Mouse (Mus musculus) mouse embryonic stem cell (cell line): ENCODE results near the gene Cers6.

ENCODE experiments used
- in situ Hi-C, 2 experiments: fragments of 300-500 bp; cut with MboI; formaldehyde crosslinking; loops; 1 replicate in 1 of 2; 3 replicates in 1 of 2; pipeline ENCODE4 v1.14.3; 2019 to 2020; ENCODE audit warnings: low sequenced_read_pairs in 2 of 2, low pct_unique_long_range_greater_than_20kb in 1 of 2, mixed read lengths in 1 of 2; ENCODE audit not compliant: unreplicated experiment in 1 of 2

Gene Cers6

DNA sequence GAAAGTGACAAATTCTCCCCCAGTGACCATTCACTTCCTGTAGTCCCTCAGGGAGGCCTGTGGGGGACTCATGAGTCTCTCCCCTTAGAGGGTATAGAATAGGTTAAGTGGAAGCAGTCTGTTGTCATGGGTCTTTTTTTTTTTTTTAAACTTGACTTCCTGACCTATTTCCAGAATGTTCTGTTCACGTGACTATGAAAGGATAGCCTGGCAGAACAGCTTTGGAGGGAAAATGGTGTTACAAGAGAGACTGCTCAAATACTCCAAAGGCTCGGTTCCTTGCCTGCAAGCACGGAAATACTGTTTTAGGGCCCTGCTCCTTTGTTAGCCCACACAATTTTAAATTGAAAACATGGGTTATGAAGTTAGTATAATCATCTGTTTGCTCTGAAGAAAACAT, 121.7 kb downstream of the Cers6 start:
- in situ Hi-C loops, result no loop called here

DNA sequence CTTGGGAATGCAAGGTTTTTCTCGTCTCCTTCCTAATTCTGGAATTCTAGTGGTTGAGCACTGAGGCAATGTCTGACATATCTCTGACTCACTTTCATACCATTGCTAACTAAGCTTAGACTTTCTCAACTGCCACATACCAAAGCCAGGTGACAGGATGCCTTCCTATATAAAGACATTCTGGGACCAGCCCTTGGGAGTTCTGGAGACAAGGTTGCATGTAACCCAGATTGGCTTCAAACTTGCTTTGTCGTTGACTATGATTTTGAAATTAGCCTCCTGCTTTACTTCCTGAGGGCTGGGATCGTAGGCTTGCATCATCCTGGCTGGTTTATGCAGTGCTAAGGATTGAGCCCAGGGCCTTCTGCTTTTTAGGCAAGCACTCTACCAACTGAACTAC, 122.2 kb downstream of the Cers6 start:
- in situ Hi-C loops, result no loop called here

DNA sequence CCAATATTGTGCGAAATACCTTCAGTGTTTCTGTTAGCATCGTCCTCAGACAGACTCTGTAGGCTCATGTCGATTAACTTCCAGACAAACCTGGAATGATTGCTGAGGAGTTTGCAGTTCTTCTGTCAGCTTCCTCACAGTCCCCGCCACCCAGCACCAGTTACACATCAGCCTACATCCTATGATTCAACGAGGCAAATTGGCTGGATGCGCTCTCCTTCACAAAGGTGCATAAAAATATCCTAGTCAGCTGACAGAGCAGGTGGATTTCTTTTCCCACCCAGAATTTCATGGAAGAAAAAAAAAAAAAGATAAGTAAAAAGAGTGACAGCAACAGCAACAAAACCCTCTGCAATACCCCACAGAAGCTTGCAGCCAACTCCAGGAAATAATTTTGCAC, 127.9 kb downstream of the Cers6 start:
- in situ Hi-C loops, result no loop called here

- in situ Hi-C loops, result no loop called here
Observed at GRCm38 (mm10) chr2:68992629-68993028, 131.4 kb downstream of the Cers6 start.

DNA sequence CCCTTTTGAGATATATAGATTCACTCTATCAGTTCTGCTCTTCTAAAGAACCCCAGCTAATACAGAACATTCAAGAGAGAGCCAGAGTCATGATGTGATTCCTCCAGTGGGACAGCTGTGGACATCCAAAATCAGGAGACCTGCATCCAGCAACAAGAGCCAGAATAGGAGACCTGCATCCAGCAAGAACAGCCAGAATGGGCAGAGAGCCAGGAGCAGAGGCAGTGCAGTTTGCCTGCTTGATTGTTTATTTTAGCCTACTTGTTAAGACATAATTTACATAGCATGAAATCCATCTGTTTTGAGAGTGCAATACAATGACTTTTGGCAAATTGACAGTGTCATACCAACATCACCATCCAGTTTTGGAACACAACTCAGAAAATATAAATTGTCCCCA, 133.2 kb downstream of the Cers6 start:
- in situ Hi-C loops, result no loop called here

- in situ Hi-C loops, result no loop called here
Observed at GRCm38 (mm10) chr2:68995723-68996122, 134.5 kb downstream of the Cers6 start.

GRCm38 (mm10) chr2:68996268-68996667, 135.0 kb downstream of the Cers6 start:
- in situ Hi-C loops, result no loop called here

GRCm38 (mm10) chr2:69004001-69004400, 142.8 kb downstream of the Cers6 start:
- in situ Hi-C loops, result no loop called here

- in situ Hi-C loops, result no loop called here
Observed at GRCm38 (mm10) chr2:69011392-69011791, 150.2 kb downstream of the Cers6 start.

- in situ Hi-C loops, result no loop called here
Observed at GRCm38 (mm10) chr2:69011860-69012259, 150.6 kb downstream of the Cers6 start.

DNA sequence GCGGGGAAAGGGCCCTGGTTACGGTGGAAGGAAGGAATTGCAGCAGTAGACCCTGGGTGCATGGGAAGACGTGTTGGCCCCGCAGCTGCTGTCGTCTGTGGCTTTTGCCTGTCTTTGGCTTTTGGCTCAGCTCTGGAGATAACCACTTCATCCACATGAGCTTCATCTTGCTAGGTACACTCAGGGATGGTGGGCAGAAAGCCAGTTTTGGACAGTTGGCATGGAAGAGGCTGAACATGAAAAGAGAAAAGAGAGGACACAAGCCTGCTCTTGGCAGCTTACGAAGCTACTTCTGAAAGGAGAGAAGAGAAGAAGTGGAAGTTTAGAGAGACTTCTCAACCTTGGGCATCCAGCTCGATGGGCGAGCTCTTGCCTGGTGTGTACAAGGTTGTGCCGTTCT, 153.0 kb downstream of the Cers6 start:
- in situ Hi-C loops, result no loop called here

DNA sequence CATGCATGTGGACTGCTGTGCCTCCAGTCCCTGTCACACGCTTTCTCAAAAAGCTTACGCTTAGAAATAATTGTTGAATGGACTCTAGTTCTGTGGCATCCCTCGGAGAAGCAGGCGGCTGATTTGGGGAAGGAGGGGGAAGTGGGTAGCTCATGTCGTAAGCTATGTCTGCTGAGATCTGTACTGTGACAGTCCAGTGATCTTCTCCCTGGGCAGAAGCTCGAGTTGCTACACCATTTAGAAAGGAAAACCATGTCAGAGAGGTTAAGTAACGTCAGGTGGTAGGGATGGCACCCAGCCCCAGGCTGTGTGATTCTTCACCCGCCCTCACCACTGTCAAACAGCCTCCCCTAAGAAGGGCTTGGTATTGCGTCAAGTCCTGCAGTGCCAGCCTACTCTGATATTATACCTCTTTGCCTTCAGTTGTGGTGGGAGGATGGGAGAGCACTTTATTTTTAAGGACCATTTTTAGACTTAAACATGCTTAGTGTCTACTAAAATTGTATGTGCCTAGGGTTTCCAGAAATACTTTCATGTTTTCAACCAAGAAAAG, 154.0 kb downstream of the Cers6 start:
- in situ Hi-C loops, result no loop called here

DNA sequence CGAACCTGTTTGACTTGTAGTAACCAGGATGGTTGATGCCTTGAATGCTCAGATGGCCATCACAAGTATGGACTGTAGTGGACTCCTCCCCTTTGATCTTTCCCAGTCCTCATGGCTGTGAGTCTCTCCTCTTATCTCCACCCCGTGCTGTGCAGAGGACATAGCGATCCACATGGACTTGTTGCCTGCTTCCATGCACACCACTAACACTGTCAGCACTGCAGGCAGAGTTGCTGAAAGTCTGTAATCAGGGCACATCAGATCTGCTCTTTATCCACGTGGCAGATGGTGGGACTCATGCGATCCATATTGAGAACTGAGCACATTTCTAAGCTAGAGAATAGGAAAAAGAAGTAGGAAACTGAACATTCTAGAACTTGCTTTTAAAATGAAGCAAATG, 154.6 kb downstream of the Cers6 start:
- in situ Hi-C loops, result no loop called here

DNA sequence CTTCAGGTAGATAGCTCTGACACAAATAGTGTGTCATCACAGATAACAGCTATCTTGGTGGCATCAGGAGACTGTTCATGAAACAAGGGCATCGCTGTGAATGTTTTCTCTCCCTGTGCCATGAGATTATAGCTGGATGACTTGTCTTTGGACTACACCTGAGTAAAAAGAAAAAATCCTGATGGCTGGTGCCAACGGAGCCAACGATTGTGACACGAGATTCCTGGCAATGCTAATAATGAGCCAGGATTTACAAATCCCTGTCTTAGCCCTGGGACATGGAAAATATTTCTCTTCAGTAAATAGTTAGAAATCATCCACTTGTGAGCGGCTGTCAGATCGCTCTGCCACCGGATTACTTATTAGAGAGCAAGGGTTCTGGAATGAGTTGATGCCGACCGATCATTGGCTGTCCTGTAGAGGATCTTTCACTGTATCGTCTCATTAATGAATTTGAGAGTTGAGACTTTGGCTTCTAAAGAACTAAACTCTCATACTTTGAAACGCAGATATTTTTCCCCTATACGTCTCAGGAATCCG, 157.9 kb downstream of the Cers6 start:
- in situ Hi-C loops, result no loop called here

DNA sequence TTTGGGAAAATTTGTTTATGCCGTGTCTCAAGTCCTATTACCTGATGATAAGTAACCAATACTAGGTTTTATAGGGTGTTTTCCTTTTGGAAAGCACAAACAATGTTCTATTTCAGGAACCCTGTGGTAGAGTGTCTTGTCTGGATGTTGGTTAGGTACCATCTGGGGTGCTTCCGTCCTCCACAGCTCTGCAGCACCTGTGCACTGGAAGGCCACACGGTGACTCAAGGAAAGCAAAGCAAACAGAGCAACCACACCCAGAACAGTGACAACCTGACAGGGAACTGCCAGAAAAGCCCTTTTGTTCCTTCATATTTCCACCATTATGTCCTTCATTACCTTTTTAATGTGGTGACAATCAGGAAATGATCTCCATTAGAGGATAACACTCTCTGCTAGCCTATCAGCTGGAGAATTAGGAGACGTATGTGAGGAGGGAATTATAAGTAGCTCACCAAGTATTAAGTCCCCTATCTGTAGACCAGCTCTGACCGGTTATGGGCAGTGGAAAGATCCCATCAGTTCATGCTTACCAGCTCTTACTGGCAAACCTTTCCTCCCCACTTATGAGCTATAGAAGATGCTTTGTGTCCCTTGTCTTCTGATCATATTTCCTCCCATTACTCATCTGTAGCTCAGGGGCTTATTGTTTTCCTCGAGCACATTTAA, 158.7 kb downstream of the Cers6 start:
- in situ Hi-C loops, result no loop called here

GRCm38 (mm10) chr2:69020636-69021310, 159.5 kb downstream of the Cers6 start:
- in situ Hi-C loops, result no loop called here

DNA sequence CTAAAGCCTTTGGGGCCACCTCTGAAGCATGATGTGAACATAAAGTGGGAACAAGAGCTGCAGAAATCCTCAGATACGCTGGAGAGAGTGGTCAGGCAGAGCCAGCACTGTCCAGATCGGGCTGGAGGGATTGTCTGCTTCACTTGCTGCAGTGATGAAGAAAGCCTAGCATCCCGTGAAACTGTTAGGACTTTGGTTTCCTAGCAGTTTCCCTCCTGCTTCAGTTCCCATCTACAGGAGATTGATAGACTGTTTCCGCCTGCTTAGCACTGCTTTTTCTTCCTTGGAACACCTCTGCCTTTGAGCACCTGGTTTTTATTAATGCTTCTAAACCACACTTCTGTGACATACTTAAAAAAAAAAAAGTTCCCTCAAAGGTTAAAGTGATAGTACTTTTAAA, 160.3 kb downstream of the Cers6 start:
- in situ Hi-C loops, result no loop called here

DNA sequence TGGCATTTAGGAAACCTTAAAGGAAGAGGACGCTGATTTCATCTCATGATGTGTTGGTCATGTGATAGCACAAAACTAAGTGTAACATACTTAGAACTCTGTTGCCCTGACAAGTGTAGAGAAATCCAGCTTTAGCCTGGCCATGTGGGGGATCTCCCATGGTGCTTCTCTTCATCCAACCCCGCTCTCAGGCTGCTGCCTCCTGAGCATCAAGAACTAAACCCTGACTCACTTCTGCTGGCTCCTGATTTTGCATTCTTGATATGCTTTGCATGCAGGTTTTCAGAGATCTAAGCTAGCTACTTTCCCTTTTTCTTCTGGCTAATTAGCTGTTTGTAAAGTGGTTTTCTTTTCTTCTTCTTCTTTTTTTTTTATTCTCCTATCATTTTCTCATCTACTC, 163.6 kb downstream of the Cers6 start:
- in situ Hi-C loops, result no loop called here

GRCm38 (mm10) chr2:69032562-69032961, 171.3 kb downstream of the Cers6 start:
- in situ Hi-C loops, result no loop called here

GRCm38 (mm10) chr2:69035457-69035856, 174.2 kb downstream of the Cers6 start:
- in situ Hi-C loops, result no loop called here
